Mouse (Mus musculus): ENCODE results near the gene Yeats4. TPM values are rescaled to one million over a fixed set of nuclear protein-coding genes. Genes with fewer than 3 reads are reported as not detected.

The Yeats4 gene
- polyA plus RNA-seq, 1 experiment from 2014 or later: 122 TPM

- H3K4me3 ChIP-seq (ENCODE audit: low read depth, low read length): peak overlapping the region; percentile 74
- no peaks in the 10 kb centered on the region for H3K9me3 ChIP-seq (ENCODE audit: control insufficient read depth, low read length)
- H3K4me2 ChIP-seq (ENCODE audit: low read depth): peak overlapping the region; percentile 85
- peaks cover 7% of the 10 kb centered on the region; the same call in 1 of the 2 replicates for H3K36me3 ChIP-seq (ENCODE audit: control insufficient read depth, insufficient read depth, low read length)
- DNase-seq (ENCODE audit: low spot score) (no peak), ATAC-seq (ENCODE audit: insufficient read depth, low FRiP score, low TSS enrichment) (peak; percentile 54)
- H3K27me3 ChIP-seq (ENCODE audit: control insufficient read depth, insufficient read depth, low read length): no peaks in the 10 kb centered on the region
- H3K27ac ChIP-seq (ENCODE audit: low read depth, low read length): peak overlapping the region; percentile 96; the same call in 1 of the 2 replicates
- H3K9ac ChIP-seq (ENCODE audit: low read length): peak overlapping the region; percentile 96
- H3K4me1 ChIP-seq (ENCODE audit: control insufficient read depth, insufficient read depth, low read length): peaks cover 8% of the 10 kb centered on the region; the same call in 1 of the 2 replicates
- WGBS: 0% methylated on average over 9 of the region's 9 CpGs
Measured at GRCm38 (mm10) chr10:117223758-117224101, 577 bp downstream of the Yeats4 start.

DNA sequence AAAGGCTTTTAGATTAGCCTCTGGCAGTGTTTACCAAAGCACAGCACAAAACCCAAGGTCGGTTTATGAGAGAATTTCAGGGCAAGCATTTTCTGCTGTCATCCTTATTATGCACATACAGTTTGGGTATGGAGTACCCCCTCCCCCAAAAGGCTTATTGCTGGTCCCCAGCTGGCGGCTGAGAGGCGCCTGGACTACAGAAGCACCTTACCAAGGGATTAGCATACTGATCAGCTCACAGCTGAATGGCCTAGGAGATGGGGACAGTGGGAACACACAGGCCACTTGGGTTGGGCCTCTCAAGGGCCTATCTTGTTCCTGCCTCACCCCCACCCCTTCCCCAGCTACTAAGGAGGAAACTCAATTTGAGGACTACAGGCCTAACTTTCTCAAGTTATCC, 1.5 kb downstream of the Yeats4 start:
- no peak overlapping the region for H3K27ac ChIP-seq (ENCODE audit: low read depth, low read length)
- H3K9me3 ChIP-seq (ENCODE audit: control insufficient read depth, low read length): no peaks in the 10 kb centered on the region
- peaks cover 8% of the 10 kb centered on the region; the same call in 1 of the 2 replicates for H3K4me1 ChIP-seq (ENCODE audit: control insufficient read depth, insufficient read depth, low read length)
- ATAC-seq (ENCODE audit: insufficient read depth, low FRiP score, low TSS enrichment): no peak
- no peak overlapping the region for H3K4me2 ChIP-seq (ENCODE audit: low read depth)
- DNase-seq (ENCODE audit: low spot score): no peak
- H3K9ac ChIP-seq (ENCODE audit: low read length): no peak overlapping the region
- H3K27me3 ChIP-seq (ENCODE audit: control insufficient read depth, insufficient read depth, low read length): no peaks in the 10 kb centered on the region
- H3K36me3 ChIP-seq (ENCODE audit: control insufficient read depth, insufficient read depth, low read length): peaks cover 12% of the 10 kb centered on the region
- 75% methylated on average over 3 of the region's 3 CpGs for WGBS
- no peak overlapping the region for H3K4me3 ChIP-seq (ENCODE audit: low read depth, low read length)

GRCm38 (mm10) chr10:117218351-117218750, 6.0 kb downstream of the Yeats4 start:
- no peaks in the 10 kb centered on the region for H3K27me3 ChIP-seq (ENCODE audit: control insufficient read depth, insufficient read depth, low read length)
- DNase-seq (ENCODE audit: low spot score): no peak
- H3K4me2 ChIP-seq (ENCODE audit: low read depth): no peak overlapping the region
- H3K27ac ChIP-seq (ENCODE audit: low read depth, low read length): no peak overlapping the region
- ATAC-seq (ENCODE audit: insufficient read depth, low FRiP score, low TSS enrichment): no peak
- WGBS: 95% methylated on average over 8 of the region's 8 CpGs
- no peak overlapping the region for H3K4me3 ChIP-seq (ENCODE audit: low read depth, low read length)
- H3K4me1 ChIP-seq (ENCODE audit: control insufficient read depth, insufficient read depth, low read length): peaks cover 6% of the 10 kb centered on the region; the same call in 1 of the 2 replicates
- peaks cover 23% of the 10 kb centered on the region for H3K36me3 ChIP-seq (ENCODE audit: control insufficient read depth, insufficient read depth, low read length)
- no peaks in the 10 kb centered on the region for H3K9me3 ChIP-seq (ENCODE audit: control insufficient read depth, low read length)
- H3K9ac ChIP-seq (ENCODE audit: low read length): no peak overlapping the region

- 83% methylated on average over 20 of the region's 20 CpGs for WGBS
- Histone ChIP-seq H3K4me3 (ENCODE audit: low read depth, low read length) (no peak overlapping the region), H3K27ac (ENCODE audit: low read depth, low read length) (no peak overlapping the region), H3K9ac (ENCODE audit: low read length) (no peak overlapping the region), H3K4me2 (ENCODE audit: low read depth) (no peak overlapping the region), H3K4me1 (ENCODE audit: control insufficient read depth, insufficient read depth, low read length) (no peaks in the 10 kb centered on the region), H3K9me3 (ENCODE audit: control insufficient read depth, low read length) (no peaks in the 10 kb centered on the region), H3K27me3 (ENCODE audit: control insufficient read depth, insufficient read depth, low read length) (no peaks in the 10 kb centered on the region), H3K36me3 (ENCODE audit: control insufficient read depth, insufficient read depth, low read length) (peaks cover 23% of the 10 kb centered on the region)
- DNase-seq (ENCODE audit: low spot score) (no peak), ATAC-seq (ENCODE audit: insufficient read depth, low FRiP score, low TSS enrichment) (no peak; the same call in 1 of the 2 replicates)
Measured at GRCm38 (mm10) chr10:117217246-117217840, 7.0 kb downstream of the Yeats4 start.

DNA sequence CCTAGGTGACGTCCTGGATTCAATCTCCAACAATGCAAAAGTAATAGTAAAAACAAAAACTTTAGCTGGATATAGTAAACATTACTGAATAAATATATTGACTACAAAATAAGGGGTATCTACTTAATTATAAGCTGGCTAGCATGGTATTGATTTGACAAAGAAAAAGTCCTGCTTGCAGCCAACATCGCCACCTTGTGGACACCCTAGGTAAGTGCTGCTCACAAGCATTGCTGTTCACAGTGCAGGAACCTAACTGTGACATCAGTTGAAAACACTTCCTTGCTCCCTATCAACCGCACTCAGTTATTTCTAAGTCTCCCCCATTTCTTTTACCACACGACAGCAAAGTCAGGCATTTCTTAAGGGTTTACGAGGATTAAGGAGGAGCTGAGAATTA, 7.5 kb downstream of the Yeats4 start:
- peaks cover 22% of the 10 kb centered on the region for H3K36me3 ChIP-seq (ENCODE audit: control insufficient read depth, insufficient read depth, low read length)
- DNase-seq (ENCODE audit: low spot score): peak; percentile 45
- ATAC-seq (ENCODE audit: insufficient read depth, low FRiP score, low TSS enrichment): no peak
- no peaks in the 10 kb centered on the region for H3K9me3 ChIP-seq (ENCODE audit: control insufficient read depth, low read length)
- WGBS: 69% methylated on average over 5 of the region's 5 CpGs
- H3K4me1 ChIP-seq (ENCODE audit: control insufficient read depth, insufficient read depth, low read length): no peaks in the 10 kb centered on the region
- no peak overlapping the region for H3K27ac ChIP-seq (ENCODE audit: low read depth, low read length)
- no peak overlapping the region for H3K4me2 ChIP-seq (ENCODE audit: low read depth)
- no peaks in the 10 kb centered on the region for H3K27me3 ChIP-seq (ENCODE audit: control insufficient read depth, insufficient read depth, low read length)
- no peak overlapping the region for H3K9ac ChIP-seq (ENCODE audit: low read length)
- H3K4me3 ChIP-seq (ENCODE audit: low read depth, low read length): no peak overlapping the region

DNA sequence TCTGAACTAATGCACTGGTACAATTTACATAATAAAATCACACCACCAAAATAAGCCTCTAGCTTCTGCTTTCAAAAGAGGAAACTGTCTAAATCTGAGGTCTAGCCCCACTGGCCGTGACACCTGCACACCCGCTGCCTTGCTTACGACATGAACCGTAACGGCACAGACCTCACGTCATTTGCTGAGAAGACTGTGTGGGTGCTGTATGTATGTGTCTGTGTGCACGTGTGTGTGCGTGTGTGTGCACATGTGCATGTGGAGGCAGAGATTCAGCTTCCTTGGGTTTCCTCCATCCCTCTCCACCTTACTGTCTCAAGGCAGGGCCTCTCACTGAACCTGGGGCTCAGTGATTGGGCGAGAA, 8.2 kb downstream of the Yeats4 start:
- 98% methylated on average over 9 of the region's 9 CpGs for WGBS
- ATAC-seq (ENCODE audit: insufficient read depth, low FRiP score, low TSS enrichment): no peak
- no peak overlapping the region for H3K4me3 ChIP-seq (ENCODE audit: low read depth, low read length)
- H3K4me1 ChIP-seq (ENCODE audit: control insufficient read depth, insufficient read depth, low read length): no peaks in the 10 kb centered on the region
- peaks cover 18% of the 10 kb centered on the region for H3K36me3 ChIP-seq (ENCODE audit: control insufficient read depth, insufficient read depth, low read length)
- no peak for DNase-seq (ENCODE audit: low spot score)
- H3K9ac ChIP-seq (ENCODE audit: low read length): no peak overlapping the region
- H3K27me3 ChIP-seq (ENCODE audit: control insufficient read depth, insufficient read depth, low read length): no peaks in the 10 kb centered on the region
- H3K27ac ChIP-seq (ENCODE audit: low read depth, low read length): no peak overlapping the region
- H3K4me2 ChIP-seq (ENCODE audit: low read depth): no peak overlapping the region
- no peaks in the 10 kb centered on the region for H3K9me3 ChIP-seq (ENCODE audit: control insufficient read depth, low read length)

GRCm38 (mm10) chr10:117215409-117216131, 8.7 kb downstream of the Yeats4 start:
- DNase-seq (ENCODE audit: low spot score) (no peak), ATAC-seq (ENCODE audit: insufficient read depth, low FRiP score, low TSS enrichment) (no peak)

GRCm38 (mm10) chr10:117211023-117211422, 13.3 kb downstream of the Yeats4 start:
- no peak overlapping the region for H3K9ac ChIP-seq (ENCODE audit: low read length)
- no peaks in the 10 kb centered on the region for H3K27me3 ChIP-seq (ENCODE audit: control insufficient read depth, insufficient read depth, low read length)
- no peaks in the 10 kb centered on the region; the same call in none of the 2 replicates for H3K36me3 ChIP-seq (ENCODE audit: control insufficient read depth, insufficient read depth, low read length)
- H3K4me2 ChIP-seq (ENCODE audit: low read depth): no peak overlapping the region
- H3K4me3 ChIP-seq (ENCODE audit: low read depth, low read length): no peak overlapping the region
- H3K9me3 ChIP-seq (ENCODE audit: control insufficient read depth, low read length): no peaks in the 10 kb centered on the region
- no peak overlapping the region for H3K27ac ChIP-seq (ENCODE audit: low read depth, low read length)
- ATAC-seq (ENCODE audit: insufficient read depth, low FRiP score, low TSS enrichment) (no peak), DNase-seq (ENCODE audit: low spot score) (no peak)
- 92% methylated on average over 6 of the region's 6 CpGs for WGBS
- no peaks in the 10 kb centered on the region for H3K4me1 ChIP-seq (ENCODE audit: control insufficient read depth, insufficient read depth, low read length)

More at GRCm38 (mm10) chr10:117215409-117216131, 8.7 kb downstream of the Yeats4 start:
- H3K36me3 ChIP-seq (ENCODE audit: control insufficient read depth, insufficient read depth, low read length): peaks cover 17% of the 10 kb centered on the region
- no peak overlapping the region for H3K27ac ChIP-seq (ENCODE audit: low read depth, low read length)
- no peak overlapping the region for H3K4me2 ChIP-seq (ENCODE audit: low read depth)
- no peak overlapping the region for H3K4me3 ChIP-seq (ENCODE audit: low read depth, low read length)
- H3K9ac ChIP-seq (ENCODE audit: low read length): no peak overlapping the region
- 96% methylated on average over 25 of the region's 25 CpGs for WGBS
- H3K9me3 ChIP-seq (ENCODE audit: control insufficient read depth, low read length): no peaks in the 10 kb centered on the region
- no peaks in the 10 kb centered on the region for H3K4me1 ChIP-seq (ENCODE audit: control insufficient read depth, insufficient read depth, low read length)
- no peaks in the 10 kb centered on the region for H3K27me3 ChIP-seq (ENCODE audit: control insufficient read depth, insufficient read depth, low read length)

- no peaks in the 10 kb centered on the region for H3K4me1 ChIP-seq (ENCODE audit: control insufficient read depth, insufficient read depth, low read length)
- H3K27me3 ChIP-seq (ENCODE audit: control insufficient read depth, insufficient read depth, low read length): no peaks in the 10 kb centered on the region
- H3K4me3 ChIP-seq (ENCODE audit: low read depth, low read length): peak overlapping the region; percentile 19
- H3K36me3 ChIP-seq (ENCODE audit: control insufficient read depth, insufficient read depth, low read length): no peaks in the 10 kb centered on the region
- 18% methylated on average over 11 of the region's 11 CpGs for WGBS
- no peak overlapping the region for H3K9ac ChIP-seq (ENCODE audit: low read length)
- peak; percentile 52 for DNase-seq (ENCODE audit: low spot score)
- no peaks in the 10 kb centered on the region for H3K9me3 ChIP-seq (ENCODE audit: control insufficient read depth, low read length)
- ATAC-seq (ENCODE audit: insufficient read depth, low FRiP score, low TSS enrichment): peak; percentile 53; the same call in 1 of the 2 replicates
- peak overlapping the region; percentile 22; the same call in 1 of the 2 replicates for H3K4me2 ChIP-seq (ENCODE audit: low read depth)
- H3K27ac ChIP-seq (ENCODE audit: low read depth, low read length): no peak overlapping the region
Measured at GRCm38 (mm10) chr10:117209469-117209938, 14.8 kb downstream of the Yeats4 start.

All from neural tube, embryonic 11.5 days (tissue).